ENCODE assay signal across 14 mouse cellular contexts in genomic region chr7:80350808-80351207, GRCm38 (mm10).
"Had no signal": no experiment of that assay in that cellular context is flagged by ENCODE, and none has a peak within 500 bp of the region (broad histone marks: within the 10 kb centered on the region; RNA-seq: fewer than 3 reads in every experiment).

No protein-coding gene starts in this region.

- DNase-seq: kidney, adult 18-20 months; kidney, adult 9 months; kidney, postnatal 14 days; kidney, postnatal 4 days; lung, embryonic 14.5 days; thymus, postnatal 25 days had no signal

- H3K9ac ChIP-seq: limb, embryonic 15.5 days; lung, embryonic 14.5 days; midbrain, embryonic 13.5 days had no signal

- H3K4me2 ChIP-seq: limb, embryonic 15.5 days; lung, embryonic 14.5 days; midbrain, embryonic 13.5 days had no signal

- H3K27me3 ChIP-seq: limb, embryonic 15.5 days; midbrain, embryonic 13.5 days had no signal

- H3K4me1 ChIP-seq: midbrain, embryonic 13.5 days had no signal

- H3K9me3 ChIP-seq: limb, embryonic 15.5 days; midbrain, embryonic 10.5 days; midbrain, embryonic 13.5 days had no signal

- ATAC-seq: inflammation-experienced regulatory T-cells, adult 6 months; intestine, embryonic 16.5 days; lung, postnatal 0 days; midbrain, embryonic 13.5 days; midbrain, embryonic 16.5 days had no signal

- H3K27ac ChIP-seq: limb, embryonic 15.5 days; macrophage; midbrain, embryonic 10.5 days; midbrain, embryonic 13.5 days had no signal

- H3K4me3 ChIP-seq: limb, embryonic 15.5 days; midbrain, embryonic 10.5 days; midbrain, embryonic 13.5 days had no signal
